ENCODE assay signal across 7 mouse cellular contexts in genomic region chr6:118419050-118419920, GRCm38 (mm10). TPM values are rescaled to one million over a fixed set of nuclear protein-coding genes. Genes with fewer than 3 reads are reported as not detected.
DNase-seq lines count a peak whose midpoint lies in the region; ATAC-seq lines count a peak whose summit lies in the region.

Gene Bms1, minus strand, starts transcription at chr6:118419474.

- ATAC-seq in embryonic facial prominence, embryonic 11.5 days (replicated peaks; ENCODE audit: insufficient number of reproducible peaks, low FRiP score, low TSS enrichment, low read depth), result peak; percentile 95
- peak; percentile 95 for ATAC-seq in granulocyte monocyte progenitor cell, adult 5-6 weeks (replicated peaks; ENCODE audit: poor library complexity, severe bottlenecking)
- ATAC-seq in midbrain, embryonic 13.5 days, result peak; percentile 98

- WGBS in embryonic facial prominence, embryonic 11.5 days, result under 1% methylated on average over 67 of the region's 67 CpGs
- WGBS in limb, embryonic 10.5 days, result under 1% methylated on average over 67 of the region's 67 CpGs
- WGBS in midbrain, embryonic 13.5 days, result under 1% methylated on average over 67 of the region's 67 CpGs

- 0 out of 2 replicates have a peak within 1 kb of the TSS, but pooled peaks have one; percentile 28 for H3K27ac ChIP-seq in embryonic facial prominence, embryonic 11.5 days (replicated peaks; ENCODE audit: low read depth, low read length)
- peak within 1 kb of the TSS; percentile 87 for H3K27ac ChIP-seq in limb, embryonic 10.5 days
- peak within 1 kb of the TSS; percentile 90 for H3K27ac ChIP-seq in midbrain, embryonic 13.5 days

- H3K4me1 ChIP-seq in embryonic facial prominence, embryonic 11.5 days (ENCODE audit: control insufficient read depth, insufficient read depth, low read length), result no peaks in the 10 kb centered on the region
- H3K4me1 ChIP-seq in limb, embryonic 10.5 days, result peaks cover 14% of the 10 kb centered on the region
- peaks cover 15% of the 10 kb centered on the region for H3K4me1 ChIP-seq in midbrain, embryonic 13.5 days (replicated peaks)

- peak within 1 kb of the TSS; percentile 90 for H3K4me3 ChIP-seq in embryonic facial prominence, embryonic 11.5 days (ENCODE audit: low read depth, low read length)
- peak within 1 kb of the TSS; percentile 90 for H3K4me3 ChIP-seq in limb, embryonic 10.5 days
- peak within 1 kb of the TSS; percentile 96 for H3K4me3 ChIP-seq in midbrain, embryonic 13.5 days (replicated peaks)

- H3K9me3 ChIP-seq in embryonic facial prominence, embryonic 11.5 days (replicated peaks; ENCODE audit: control insufficient read depth, low read length), result no peaks in the 10 kb centered on the region
- no peaks in the 10 kb centered on the region for H3K9me3 ChIP-seq in limb, embryonic 10.5 days (replicated peaks)
- H3K9me3 ChIP-seq in midbrain, embryonic 13.5 days, result no peaks in the 10 kb centered on the region

- H3K4me2 ChIP-seq in embryonic facial prominence, embryonic 11.5 days (ENCODE audit: low read depth, low read length), result peak within 1 kb of the TSS; percentile 44
- H3K4me2 ChIP-seq in midbrain, embryonic 13.5 days (replicated peaks), result peak within 1 kb of the TSS; percentile 63

- no peaks in the 10 kb centered on the region for H3K27me3 ChIP-seq in embryonic facial prominence, embryonic 11.5 days (ENCODE audit: control insufficient read depth, insufficient read depth, low read length)
- H3K27me3 ChIP-seq in limb, embryonic 10.5 days (ENCODE audit: low read depth, poor library complexity, severe bottlenecking), result no peaks in the 10 kb centered on the region
- H3K27me3 ChIP-seq in midbrain, embryonic 13.5 days, result no peaks in the 10 kb centered on the region

- H3K9ac ChIP-seq in embryonic facial prominence, embryonic 11.5 days (replicated peaks; ENCODE audit: low read length), result peak within 1 kb of the TSS; percentile 82
- peak within 1 kb of the TSS; percentile 88 for H3K9ac ChIP-seq in midbrain, embryonic 13.5 days (replicated peaks)

- no peaks in the 10 kb centered on the region for H3K36me3 ChIP-seq in embryonic facial prominence, embryonic 11.5 days (replicated peaks; ENCODE audit: control insufficient read depth, insufficient read depth, low read depth, low read length)
- H3K36me3 ChIP-seq in limb, embryonic 10.5 days, result peaks cover 34% of the 10 kb centered on the region
- peaks cover 27% of the 10 kb centered on the region for H3K36me3 ChIP-seq in midbrain, embryonic 13.5 days

- DNase-seq in adrenal gland, postnatal 14 days, result peak; percentile 96
- DNase-seq in embryonic facial prominence, embryonic 11.5 days (ENCODE audit: low spot score), result peak; percentile 97
- DNase-seq in kidney, adult 11 months, result peak; percentile 94
- peak; percentile 96 for DNase-seq in limb, embryonic 10.5 days (ENCODE audit: low spot score)
- peak; percentile 91 for DNase-seq in spleen, adult 12 weeks (ENCODE audit: low spot score)

RNA-seq across cellular contexts. Expression of gene Bms1, which starts in this region (rescaled TPM):
- total RNA-seq in adrenal gland, postnatal 14 days (2021), result 33.8 and 37.5 TPM in 2 replicates
- 53.3 and 54.3 TPM in 2 replicates for polyA plus RNA-seq in embryonic facial prominence, embryonic 11.5 days (2014; fragmentation: Nextera tagmentation; extraction: Ambion mirVana)
- 31.9 and 41.6 TPM in 2 replicates for total RNA-seq in granulocyte monocyte progenitor cell, adult 5-6 weeks (2014; fragmentation: Nextera tagmentation)
- 85.1 and 88.5 TPM in 2 replicates for total RNA-seq in granulocyte monocyte progenitor cell, adult 5-6 weeks (2017)
- 55.6 and 58.2 TPM in 2 replicates for polyA plus RNA-seq in limb, embryonic 10.5 days (2016; fragmentation: Nextera tagmentation; extraction: Ambion mirVana)
- 27.7 and 27.9 TPM in 2 replicates for polyA plus RNA-seq in midbrain, embryonic 13.5 days (2015; fragmentation: Nextera tagmentation; extraction: Ambion mirVana)

Comparison
In these comparisons a context has a peak if more than half of its experiments do, and no peak if none do; other contexts are left out.
1. Peak in every context shown above with its lines: DNase-seq, ATAC-seq, H3K4me3 ChIP-seq and H3K27ac ChIP-seq.
2. H3K27ac ChIP-seq: peak in every context shown above with its lines; median percentile 90 in midbrain, embryonic 13.5 days; 87 in limb, embryonic 10.5 days; 28 in embryonic facial prominence, embryonic 11.5 days.